Mouse (Mus musculus) NIH3T3 (cell line): Measurements from ENCODE around the gene Megf8.

Experiments
- DNase-seq: peaks from one replicate; pipeline ENCODE4 v3.0.0-alpha.2; 2012; ENCODE audit warnings: low read depth

Gene Megf8

GRCm38 (mm10) chr7:25279076-25279860, 37.7 kb upstream of the Megf8 start:
- peak; percentile 98 for DNase-seq

GRCm38 (mm10) chr7:25279861-25280791, 36.8 kb upstream of the Megf8 start:
- DNase-seq: peak; percentile 90

- DNase-seq: peak; percentile 53
These were observed 35.7 kb upstream of the Megf8 start for GRCm38 (mm10) chr7:25281166-25281733.

- peak; percentile 100 for DNase-seq
These were observed 35.0 kb upstream of the Megf8 start for GRCm38 (mm10) chr7:25281734-25282601.

- no peak for DNase-seq
These were observed 34.2 kb upstream of the Megf8 start for GRCm38 (mm10) chr7:25282731-25283211.

- DNase-seq: peak; percentile 58
These were observed 33.3 kb upstream of the Megf8 start for GRCm38 (mm10) chr7:25283637-25284036.

- DNase-seq: no peak
These were observed 32.8 kb upstream of the Megf8 start for GRCm38 (mm10) chr7:25284171-25284570.

- DNase-seq: no peak
These were observed 32.2 kb upstream of the Megf8 start for GRCm38 (mm10) chr7:25284766-25285165.

- DNase-seq: no peak
These were observed 31.3 kb upstream of the Megf8 start for GRCm38 (mm10) chr7:25285511-25286238.

GRCm38 (mm10) chr7:25286989-25287388, 30.0 kb upstream of the Megf8 start:
- DNase-seq: peak; percentile 38

- no peak for DNase-seq
These were observed 29.0 kb upstream of the Megf8 start for GRCm38 (mm10) chr7:25288011-25288410.

- no peak for DNase-seq
These were observed 28.2 kb upstream of the Megf8 start for GRCm38 (mm10) chr7:25288721-25289120.

GRCm38 (mm10) chr7:25289925-25290324, 27.0 kb upstream of the Megf8 start:
- DNase-seq: no peak

GRCm38 (mm10) chr7:25290463-25290862, 26.5 kb upstream of the Megf8 start:
- no peak for DNase-seq

GRCm38 (mm10) chr7:25290911-25291310, 26.1 kb upstream of the Megf8 start:
- DNase-seq: peak; percentile 69

- DNase-seq: no peak
These were observed 24.9 kb upstream of the Megf8 start for GRCm38 (mm10) chr7:25292107-25292506.

- no peak for DNase-seq
These were observed 23.7 kb upstream of the Megf8 start for GRCm38 (mm10) chr7:25293191-25293739.

- DNase-seq: no peak
These were observed 22.5 kb upstream of the Megf8 start for GRCm38 (mm10) chr7:25294495-25294894.

- DNase-seq: no peak
These were observed 21.8 kb upstream of the Megf8 start for GRCm38 (mm10) chr7:25294960-25295722.
